Mouse (Mus musculus): ENCODE measurements around the gene Sbds.

Sbds gene

DNA sequence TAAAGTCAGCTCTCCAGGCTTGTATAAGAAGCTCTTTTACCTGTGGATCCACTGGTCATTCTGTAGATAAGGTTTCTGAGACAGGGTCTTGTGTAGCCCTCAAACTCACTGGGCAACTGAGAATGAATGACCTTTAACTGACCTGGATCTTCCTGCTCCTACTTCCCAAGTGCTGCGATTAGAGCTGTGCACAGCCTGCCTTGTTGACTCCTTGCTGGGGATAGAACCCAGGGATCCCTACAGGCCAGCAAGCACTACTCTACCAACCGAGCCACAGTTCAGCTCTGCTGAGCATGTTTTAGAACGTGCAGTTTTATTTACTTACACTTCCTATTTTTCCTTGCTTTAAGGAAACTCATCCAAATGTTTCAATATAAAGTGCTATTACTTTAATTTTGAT is 57.9 kb downstream of the Sbds start:
- no peak for DNase-seq

DNA sequence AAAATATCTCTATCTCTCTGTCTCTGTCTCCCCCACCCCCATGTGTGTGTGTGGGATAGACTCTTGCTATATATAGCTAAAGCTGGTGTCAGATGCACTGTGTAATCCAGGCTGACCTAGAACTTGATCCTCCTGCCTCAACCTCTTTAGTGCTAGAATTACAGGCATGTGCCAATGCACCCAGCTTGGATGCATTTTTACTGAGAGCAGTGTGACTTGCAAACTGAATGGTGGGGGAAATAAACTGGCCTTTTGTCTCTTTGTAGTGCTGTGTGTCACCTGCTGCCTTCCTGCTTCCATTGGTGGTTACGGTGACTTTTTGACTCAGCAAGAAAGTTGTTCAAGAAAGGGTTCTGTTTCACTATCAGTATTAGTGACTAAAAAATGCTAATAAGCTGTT is 59.0 kb downstream of the Sbds start:
- no peak for DNase-seq

Data from cerebellum, adult 11 months (tissue).